Mouse (Mus musculus) left cerebral cortex, adult 11 months (tissue): Measurements from ENCODE around the gene Hoxa7.
A peak's percentile ranks its signal among the peaks of the same experiment; 100 is the strongest.

Experiments
- DNase-seq: peaks from one replicate; pipeline ENCODE4 v3.0.0; 2022; ENCODE audit warnings: low spot score

Gene Hoxa7

DNA sequence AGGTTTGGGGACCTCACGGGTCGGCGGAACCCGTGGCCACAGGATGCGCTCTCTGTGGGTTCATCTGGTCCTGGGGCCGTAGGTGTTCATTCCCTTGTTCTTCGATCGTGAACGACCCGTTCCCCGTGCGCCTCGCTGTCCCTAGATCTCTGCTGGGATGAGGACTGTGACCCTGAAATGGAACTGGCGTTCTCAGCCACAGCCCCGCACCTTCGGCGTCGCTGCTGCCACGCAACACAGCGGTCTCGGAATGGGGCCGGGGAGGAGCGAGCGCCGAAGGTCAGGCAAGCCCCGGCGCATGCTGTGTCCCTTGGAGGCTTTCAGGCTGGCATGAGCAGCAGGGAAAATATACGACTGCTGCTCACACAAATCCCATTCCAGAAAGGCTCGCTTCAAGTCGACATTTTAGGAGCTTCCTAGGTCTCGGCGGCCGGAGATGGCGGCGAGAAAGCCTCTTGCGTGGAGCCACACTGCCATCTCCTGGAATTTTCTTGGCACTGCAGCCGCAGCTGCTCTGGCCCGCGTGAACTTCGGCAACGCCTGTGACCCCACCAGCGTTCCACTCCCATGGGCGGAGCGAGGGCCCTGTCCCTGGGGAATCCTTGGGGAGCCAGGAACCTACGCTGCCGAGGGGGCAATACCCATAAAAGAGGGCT, at the start of gene Hoxa7:
Gene Hoxa7 (minus strand): TSS at position 518 of the 656 bp plus-strand sequence.
- peak; percentile 57 for DNase-seq

- peak; percentile 19 for DNase-seq
These were observed 49.1 kb upstream of the Hoxa7 start for GRCm38 (mm10) chr6:52270494-52271480.

- DNase-seq: no peak
These were observed 47.1 kb upstream of the Hoxa7 start for GRCm38 (mm10) chr6:52268756-52269155.

DNA sequence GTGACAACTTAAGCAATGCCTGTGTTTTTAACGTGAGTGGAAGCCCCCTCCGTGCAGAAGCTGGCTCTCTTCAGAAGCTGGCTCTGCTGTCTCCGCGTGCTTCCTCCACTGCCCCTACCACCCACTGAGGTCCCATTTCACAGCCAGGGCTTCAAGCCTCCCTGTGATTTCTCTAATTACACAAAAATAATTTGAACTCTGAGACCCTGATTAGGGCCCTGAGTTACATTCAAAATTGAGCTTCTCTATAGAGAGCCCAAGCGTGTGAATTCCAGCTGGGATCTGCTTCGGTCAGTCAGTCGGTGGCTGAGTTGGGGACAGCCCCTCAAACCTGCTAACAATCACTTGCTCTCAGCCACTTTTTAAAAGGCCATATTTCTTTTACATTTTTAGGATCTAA, 46.7 kb upstream of the Hoxa7 start:
- DNase-seq: no peak

DNA sequence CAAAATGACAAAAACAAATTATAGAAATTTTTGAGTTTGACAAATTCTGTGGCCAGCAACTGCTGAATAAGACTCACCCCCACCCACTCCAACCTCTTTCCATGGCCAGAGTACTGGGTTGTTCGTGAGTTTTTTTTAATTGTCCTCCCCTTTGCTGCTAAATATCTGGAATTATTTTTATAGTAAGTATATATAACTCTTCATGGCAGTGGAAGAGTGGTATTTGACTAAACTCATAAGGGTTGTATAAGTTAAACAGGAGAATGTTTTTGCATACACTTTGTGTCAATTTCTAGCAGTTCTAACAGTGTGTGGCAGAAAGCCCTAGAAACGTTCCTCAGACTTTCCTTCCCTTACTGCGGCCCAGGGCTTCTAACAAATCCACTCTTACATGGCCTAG, 46.0 kb upstream of the Hoxa7 start:
- no peak for DNase-seq

- no peak for DNase-seq
These were observed 45.6 kb upstream of the Hoxa7 start for GRCm38 (mm10) chr6:52267221-52267620.

- no peak for DNase-seq
These were observed 45.0 kb upstream of the Hoxa7 start for GRCm38 (mm10) chr6:52266666-52266985.

DNA sequence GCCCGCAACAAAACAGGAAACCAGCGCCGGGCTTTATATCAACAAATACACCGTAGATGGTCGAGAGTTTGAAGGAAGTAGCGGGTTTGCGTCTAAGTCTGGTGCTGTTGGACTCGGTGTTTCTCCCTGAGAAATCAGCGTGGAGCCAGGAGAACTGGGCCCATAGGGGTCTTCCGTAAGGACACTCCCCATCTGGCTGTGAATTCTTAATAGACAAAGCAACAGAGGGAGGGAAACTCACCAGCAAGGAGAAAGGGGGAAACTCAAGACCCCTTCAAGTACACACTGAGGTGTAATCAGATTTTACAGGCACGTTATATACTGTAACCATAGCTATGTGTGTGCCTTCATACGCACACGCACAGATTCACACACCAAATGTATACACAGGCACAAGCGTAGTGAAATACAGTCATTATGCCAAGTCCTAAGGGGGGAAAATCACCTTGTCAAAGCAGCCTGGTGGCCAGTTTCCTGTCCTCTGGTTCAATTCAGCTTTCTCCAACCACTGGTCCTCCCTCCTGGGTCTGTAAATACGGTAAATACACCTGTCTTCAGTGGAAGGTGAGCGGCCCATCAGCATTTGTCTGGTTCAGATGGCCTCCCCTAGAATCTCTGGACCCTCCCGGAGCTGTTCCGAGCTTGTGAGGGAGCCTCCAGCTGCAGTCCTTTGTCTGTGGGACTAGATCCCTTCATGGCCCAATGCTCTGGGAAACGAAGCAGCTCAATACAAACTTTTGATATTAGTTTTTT, 44.4 kb upstream of the Hoxa7 start:
- no peak for DNase-seq

DNA sequence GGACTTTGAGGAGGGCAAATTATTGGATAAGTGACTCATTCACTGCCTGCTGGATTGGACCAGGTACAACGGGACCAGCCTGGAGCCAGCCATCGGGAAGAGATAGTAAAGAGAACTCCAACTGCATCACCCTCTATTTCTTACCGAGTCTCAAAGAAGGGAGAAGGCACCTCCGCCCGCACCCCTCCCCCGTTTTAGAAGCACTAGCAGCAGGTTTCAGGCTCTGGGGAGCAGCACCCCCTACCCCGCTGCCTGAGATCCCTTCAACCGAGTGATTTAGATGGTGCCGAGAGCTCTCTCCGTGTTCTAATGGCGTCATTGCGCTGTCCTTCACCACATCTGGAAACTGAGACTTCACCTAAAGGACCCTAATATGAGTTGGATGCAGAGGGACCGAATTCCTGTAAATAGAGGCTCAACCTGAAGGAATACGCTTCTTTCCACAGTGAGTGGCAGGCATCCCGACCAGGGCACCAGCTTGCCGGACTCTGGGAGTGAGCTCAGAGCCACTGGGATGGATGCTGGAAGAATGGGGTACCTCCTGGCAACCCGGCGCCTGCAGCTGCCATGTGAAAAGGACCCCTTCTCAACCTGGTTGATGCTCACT, 43.8 kb upstream of the Hoxa7 start:
- DNase-seq: no peak

DNA sequence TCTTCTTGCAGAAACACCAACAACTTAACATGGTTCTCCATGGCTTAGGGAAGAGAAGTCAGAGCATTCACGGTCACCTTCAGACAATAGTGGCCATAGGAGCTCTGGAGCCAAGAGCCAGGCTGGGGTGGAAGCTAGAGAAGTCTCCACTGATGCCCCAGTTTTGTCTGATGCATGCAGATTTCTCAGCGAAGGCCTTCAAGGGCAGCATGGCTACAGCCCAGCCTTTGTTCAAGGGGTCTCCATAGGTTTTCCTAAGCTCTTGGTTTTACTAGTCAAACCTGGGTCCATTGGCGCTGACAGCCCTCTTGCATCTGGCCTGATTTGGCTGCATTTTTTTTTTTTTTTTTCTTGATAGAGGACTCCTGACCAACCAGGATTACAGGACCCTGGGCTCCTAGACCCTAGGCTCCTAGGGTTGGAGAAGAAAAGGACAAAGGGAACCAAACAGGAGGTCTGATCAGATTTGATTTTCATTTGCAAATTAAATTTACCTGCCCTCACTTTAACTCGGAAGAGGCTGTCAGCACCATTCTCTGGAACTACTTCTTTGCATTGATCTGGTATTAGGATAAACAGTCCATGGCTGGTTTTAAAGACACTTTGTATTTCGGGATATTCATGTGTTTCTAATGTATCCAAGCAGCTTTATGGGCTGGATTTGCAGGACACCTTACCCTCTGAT, 42.6 kb upstream of the Hoxa7 start:
- no peak for DNase-seq

DNA sequence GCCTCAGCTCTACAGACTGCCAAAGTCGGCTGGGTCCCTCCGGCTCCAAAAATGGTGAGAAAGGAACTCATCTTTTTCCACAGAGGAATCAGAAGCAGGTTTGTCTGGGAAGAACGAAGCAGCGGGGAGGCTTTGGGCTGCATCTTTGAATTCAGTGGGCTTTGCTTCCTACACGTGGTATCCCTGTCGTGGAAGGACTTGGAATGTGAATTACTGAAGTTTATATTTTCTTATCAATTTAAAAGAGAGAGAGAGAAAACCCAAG, 41.6 kb upstream of the Hoxa7 start:
- DNase-seq: no peak

DNA sequence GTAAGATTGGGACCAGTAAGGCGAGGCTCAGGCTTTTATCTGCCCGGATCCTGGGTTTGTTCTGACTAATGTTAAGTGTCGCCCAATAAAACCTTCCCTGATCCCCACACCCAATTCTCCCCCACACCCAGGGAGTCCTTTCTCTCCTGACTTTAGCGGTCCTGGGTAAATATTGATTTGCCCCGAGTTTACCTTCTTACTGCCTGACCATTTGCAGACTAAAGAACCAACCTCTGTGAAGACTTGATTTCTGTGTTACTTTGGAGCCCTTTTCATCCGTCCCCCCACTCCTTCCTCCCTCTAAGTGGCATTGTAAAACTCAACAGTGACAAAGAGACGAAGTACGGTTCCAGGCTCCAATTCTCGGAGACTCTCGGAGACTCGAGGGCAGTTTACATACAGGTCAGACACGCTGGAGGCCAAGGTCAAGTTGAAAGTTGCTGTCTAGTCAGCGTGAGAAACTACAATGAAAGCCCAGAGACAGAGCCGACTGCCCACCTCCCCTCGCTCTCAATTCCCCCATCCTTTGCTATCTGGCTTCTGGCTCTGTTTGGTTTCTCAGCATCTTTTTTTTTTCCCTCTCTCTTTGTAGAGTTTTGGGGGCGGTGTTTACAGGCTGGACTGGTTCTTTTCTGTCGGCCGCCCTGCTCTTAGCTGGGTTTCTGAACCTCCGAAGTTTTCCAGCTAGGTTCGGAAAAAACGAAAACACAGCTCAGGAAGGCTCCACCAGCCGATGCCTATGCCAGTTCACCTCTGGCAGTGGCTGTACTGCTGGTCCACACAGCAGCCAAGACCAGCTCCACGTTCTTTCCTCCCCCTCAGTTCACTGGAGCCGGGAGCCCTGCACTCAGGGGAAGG, 41.0 kb upstream of the Hoxa7 start:
- no peak for DNase-seq

DNA sequence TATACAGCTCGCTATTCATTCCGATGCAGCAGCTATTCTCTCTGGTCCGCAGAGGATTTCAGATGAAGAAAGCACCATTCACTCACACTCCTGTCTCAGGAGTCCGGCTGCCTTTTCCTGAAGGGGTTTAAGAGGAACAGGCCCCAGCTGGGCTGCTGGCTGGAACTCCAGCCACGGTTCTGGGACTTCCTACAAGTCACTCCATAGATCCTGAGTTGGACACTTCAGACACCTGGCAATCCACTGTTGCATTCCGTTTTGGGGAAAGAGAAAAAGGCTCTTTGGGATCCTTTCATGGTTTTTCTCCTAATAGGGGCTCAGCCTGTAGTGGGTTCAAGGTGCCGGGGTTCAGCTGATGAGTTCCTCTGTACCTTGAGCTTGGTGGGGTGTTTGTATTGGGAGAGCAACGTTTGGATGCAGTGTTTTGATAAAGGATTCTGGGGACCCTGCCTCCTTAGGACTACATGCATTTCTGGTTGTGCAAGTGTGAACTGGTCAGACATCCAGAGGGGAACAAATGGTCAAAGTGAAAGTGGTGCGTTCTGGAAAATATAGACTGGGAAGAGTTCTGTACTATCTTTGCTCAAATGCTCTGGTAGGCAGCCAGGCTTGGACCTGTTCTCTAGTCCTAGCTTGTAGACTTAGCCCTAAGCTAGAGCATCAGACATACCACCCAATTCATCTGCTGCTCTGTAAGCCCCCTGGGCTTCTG, 40.3 kb upstream of the Hoxa7 start:
- no peak for DNase-seq

DNA sequence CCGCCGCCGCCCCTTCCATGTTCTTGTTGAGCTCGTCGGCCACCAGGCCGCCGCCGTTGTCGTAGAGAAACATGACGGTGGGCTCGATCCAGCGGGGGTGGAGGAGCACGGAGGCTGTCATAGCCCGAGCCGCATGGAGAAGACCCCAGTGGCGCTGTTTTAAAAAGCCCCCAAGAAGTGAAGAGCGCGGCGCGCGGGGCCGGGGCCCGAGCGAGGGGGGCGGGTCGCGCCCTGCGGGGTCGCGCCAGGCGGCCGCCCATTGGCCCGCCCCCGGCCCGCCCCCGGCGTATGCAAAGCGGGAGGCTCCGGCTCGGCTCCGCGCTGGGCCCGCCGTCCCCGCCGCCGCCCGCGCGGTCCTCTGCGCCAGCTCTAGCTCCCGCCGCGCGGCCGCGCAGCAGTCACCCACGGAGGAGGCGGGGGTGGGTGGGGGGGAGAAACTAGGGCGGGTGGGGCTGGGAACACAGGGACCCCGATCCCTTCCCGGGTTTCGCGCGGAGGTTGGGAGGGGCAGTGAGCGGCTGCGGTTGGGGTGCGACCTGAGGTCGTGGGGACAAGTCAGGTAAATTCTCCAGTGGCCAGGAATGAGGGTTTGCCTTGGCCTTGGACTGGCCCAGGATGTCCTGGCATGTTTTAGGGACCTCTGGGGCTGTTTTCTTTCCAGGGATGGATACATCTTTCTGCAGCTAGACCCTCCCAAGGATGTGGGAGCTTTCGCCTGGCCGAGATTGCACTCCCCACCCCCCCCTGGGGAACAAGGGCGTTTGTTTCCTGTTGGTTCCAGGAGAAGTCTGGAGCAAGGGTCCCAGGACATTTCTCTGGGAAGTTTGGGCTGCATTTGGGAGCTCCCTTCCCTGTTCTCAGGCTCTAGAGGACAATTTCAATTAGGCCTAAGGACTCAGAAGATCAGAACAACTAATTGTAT, 39.3 kb upstream of the Hoxa7 start, which contains the start of gene Hoxa13:
Gene Hoxa13 (minus strand): TSS at position 227 of the 922 bp plus-strand sequence.
- DNase-seq: no peak

DNA sequence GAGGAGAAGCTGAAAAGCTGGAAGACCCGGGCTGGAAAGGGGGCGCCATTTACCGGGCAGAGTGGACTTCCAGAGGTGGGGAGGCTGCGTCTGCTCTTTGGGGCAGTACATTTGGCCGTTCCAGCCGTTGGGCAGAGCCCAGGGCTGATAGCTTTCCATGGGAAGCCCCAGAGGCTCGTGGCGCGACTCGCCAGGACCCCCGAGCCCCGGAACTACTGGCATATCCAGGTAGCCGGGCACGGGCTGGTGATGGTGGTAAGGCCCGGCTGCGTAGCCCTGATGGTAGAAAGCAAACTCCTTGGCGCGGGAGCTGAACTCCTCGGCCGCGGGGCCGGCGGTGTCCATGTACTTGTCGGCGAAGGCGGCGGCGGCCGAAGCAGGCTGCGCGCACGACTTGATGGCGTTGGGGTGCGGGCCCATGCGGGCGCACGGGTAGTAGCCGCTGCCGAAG, 38.2 kb upstream of the Hoxa7 start:
- no peak for DNase-seq

DNA sequence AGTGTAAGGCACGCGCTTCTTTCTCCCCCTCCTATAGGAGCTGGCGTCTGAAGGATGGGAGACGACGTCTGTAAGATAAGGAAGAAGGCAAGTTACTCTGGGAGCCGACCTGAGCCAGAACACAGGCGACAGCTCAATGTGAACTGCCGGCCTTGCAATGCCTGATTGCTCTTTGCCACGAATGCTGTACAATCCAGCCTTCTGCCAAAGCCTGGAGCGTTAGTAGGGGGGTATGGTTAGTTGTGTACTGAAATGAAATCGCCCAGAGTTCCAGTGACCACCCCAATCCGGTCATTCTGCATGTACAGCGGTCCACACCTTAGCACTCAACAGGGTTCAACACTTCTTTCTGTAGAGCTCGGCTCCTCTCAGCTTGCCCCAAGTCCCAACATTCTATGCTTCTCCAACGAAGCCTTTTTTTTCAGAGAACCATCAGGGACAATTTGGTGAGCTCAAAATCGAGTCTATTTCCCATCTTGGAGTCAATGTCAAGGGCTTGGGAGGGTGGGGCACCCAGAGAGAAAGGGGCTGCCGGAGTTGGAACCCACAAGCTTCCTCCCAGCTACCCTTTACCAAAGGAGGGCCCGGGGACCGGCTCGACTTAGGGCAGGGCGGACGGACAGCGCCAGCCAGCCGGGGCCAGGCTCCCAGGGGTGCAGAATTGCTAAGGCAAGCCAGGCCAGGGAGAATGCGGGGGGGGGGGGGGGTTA, 37.6 kb upstream of the Hoxa7 start:
- no peak for DNase-seq

DNA sequence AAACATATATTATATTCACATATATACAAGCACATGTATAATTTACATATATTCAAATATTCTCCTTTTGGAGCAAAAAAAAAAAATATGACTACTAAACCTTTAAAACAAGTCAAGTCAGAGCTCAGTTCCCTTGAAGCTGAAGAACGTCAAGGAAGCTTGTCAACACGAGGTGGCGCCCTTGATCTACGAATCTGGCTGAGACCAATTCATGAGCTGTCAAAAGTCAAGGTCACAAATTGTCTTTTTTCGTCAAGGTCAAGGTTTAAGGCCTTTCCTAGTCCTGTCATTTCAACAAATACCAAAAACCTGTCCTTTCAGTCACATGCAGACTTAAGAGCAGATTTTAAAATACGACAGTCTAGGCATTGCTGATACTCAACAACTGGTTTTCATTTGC, 35.3 kb upstream of the Hoxa7 start:
- DNase-seq: peak; percentile 37
